Mouse (Mus musculus) hindbrain, embryonic 14.5 days (tissue): ENCODE measurements around the gene Gm4353. TPM values are rescaled to one million over a fixed set of nuclear protein-coding genes. Genes with fewer than 3 reads are reported as not detected.

Experiments
- ATAC-seq: fragments of 200-750 bp; cut with Nextera tagmentation; 2 replicates; pipeline ENCODE4 v1.8.0; 2017; ENCODE audit warnings: moderate number of reproducible peaks, mild to moderate bottlenecking, moderate TSS enrichment, moderate library complexity; ENCODE audit not compliant: low FRiP score
- DNase-seq: peaks from one replicate; pipeline ENCODE4 v3.0.0-alpha.2; 2015; ENCODE audit warnings: low spot score
- H3K27ac ChIP-seq: fragments of 300-500 bp; sonication (generic); 2 replicates; pipeline ENCODE4 v1.5.1; 2014; ENCODE audit warnings: mild to moderate bottlenecking, moderate library complexity
- H3K27me3 ChIP-seq: fragments of 300-500 bp; sonication (generic); 2 replicates; pipeline ENCODE4 v1.6.1; 2014; ENCODE audit warnings: mild to moderate bottlenecking, low read length, mixed read lengths; ENCODE audit not compliant: control insufficient read depth, insufficient read depth
- H3K36me3 ChIP-seq: fragments of 300-500 bp; sonication (generic); replicated peaks from 2 replicates; pipeline ENCODE4 v1.6.1; 2014; ENCODE audit not compliant: control insufficient read depth, insufficient read depth
- H3K4me1 ChIP-seq: fragments of 300-500 bp; sonication (generic); replicated peaks from 2 replicates; pipeline ENCODE4 v1.6.1; 2014; ENCODE audit warnings: antibody characterized with exemption, low read length, mixed read lengths; ENCODE audit not compliant: control insufficient read depth, insufficient read depth
- H3K4me2 ChIP-seq: fragments of 300-500 bp; sonication (generic); replicated peaks from 2 replicates; pipeline ENCODE4 v1.6.1; 2014; ENCODE audit warnings: mild to moderate bottlenecking, moderate library complexity
- H3K4me3 ChIP-seq: fragments of 300-500 bp; sonication (generic); replicated peaks from 2 replicates; pipeline ENCODE4 v1.5.1; 2014; ENCODE audit warnings: mild to moderate bottlenecking, low read length
- H3K9ac ChIP-seq: fragments of 300-500 bp; sonication (generic); 2 replicates; pipeline ENCODE4 v1.6.1; 2014
- H3K9me3 ChIP-seq: fragments of 300-500 bp; sonication (generic); 2 replicates; pipeline ENCODE4 v1.6.1; 2016; ENCODE audit warnings: low read length; ENCODE audit not compliant: control insufficient read depth
- WGBS: fragments of 180-500 bp; shearing (Covaris S2); extraction: QIAGEN DNeasy Blood & Tissue Kit; methylation state at CpG from one replicate; pipeline ENCODE4 v1.1.7; 2014; 5-methylcytosine and 5-hydroxymethylcytosine counted together
- polyA plus RNA-seq: library from polyadenylated mRNA; unstranded; fragments of >200 nt; fragmentation: Nextera tagmentation; extraction: Ambion mirVana; gene quantifications from 2 replicates; pipeline ENCODE4 v1.2.1, GENCODE M21; 2014

Gm4353 gene
- polyA plus RNA-seq, 1 experiment from 2014 or later = 0.40 TPM

DNA sequence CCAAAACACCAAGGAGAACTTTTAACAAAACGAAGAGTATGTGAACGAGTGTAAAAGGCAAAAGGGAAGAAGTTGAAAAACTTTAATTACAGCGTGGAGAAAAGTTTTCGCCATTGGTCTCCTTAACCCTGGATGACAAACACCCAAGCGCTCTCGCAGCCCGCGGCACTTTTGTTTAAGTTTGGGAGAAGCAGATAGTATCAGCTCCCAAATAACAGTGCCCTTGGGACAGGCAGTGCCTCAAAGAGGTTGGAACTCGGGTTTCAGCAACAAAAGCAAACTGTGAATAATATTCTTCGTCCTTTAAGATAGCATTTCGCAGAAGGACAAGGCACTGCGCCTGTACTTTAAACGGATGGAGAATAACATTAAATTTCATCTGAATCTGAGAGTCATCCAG, 46.4 kb downstream of the Gm4353 start:
- ATAC-seq (no peak), DNase-seq (no peak)
- Histone ChIP-seq H3K36me3 (no peaks in the 10 kb centered on the region), H3K9ac (0 out of 2 replicates have a peak overlapping the region, but pooled peaks have one; percentile 7), H3K4me2 (peak overlapping the region; percentile 97), H3K4me3 (peak overlapping the region; percentile 34; the same call in 1 of the 2 replicates), H3K4me1 (peaks cover 33% of the 10 kb centered on the region; the same call in 1 of the 2 replicates), H3K9me3 (no peaks in the 10 kb centered on the region), H3K27me3 (peaks cover 78% of the 10 kb centered on the region), H3K27ac (no peak overlapping the region)
- 1% methylated on average over 13 of the region's 13 CpGs for WGBS

DNA sequence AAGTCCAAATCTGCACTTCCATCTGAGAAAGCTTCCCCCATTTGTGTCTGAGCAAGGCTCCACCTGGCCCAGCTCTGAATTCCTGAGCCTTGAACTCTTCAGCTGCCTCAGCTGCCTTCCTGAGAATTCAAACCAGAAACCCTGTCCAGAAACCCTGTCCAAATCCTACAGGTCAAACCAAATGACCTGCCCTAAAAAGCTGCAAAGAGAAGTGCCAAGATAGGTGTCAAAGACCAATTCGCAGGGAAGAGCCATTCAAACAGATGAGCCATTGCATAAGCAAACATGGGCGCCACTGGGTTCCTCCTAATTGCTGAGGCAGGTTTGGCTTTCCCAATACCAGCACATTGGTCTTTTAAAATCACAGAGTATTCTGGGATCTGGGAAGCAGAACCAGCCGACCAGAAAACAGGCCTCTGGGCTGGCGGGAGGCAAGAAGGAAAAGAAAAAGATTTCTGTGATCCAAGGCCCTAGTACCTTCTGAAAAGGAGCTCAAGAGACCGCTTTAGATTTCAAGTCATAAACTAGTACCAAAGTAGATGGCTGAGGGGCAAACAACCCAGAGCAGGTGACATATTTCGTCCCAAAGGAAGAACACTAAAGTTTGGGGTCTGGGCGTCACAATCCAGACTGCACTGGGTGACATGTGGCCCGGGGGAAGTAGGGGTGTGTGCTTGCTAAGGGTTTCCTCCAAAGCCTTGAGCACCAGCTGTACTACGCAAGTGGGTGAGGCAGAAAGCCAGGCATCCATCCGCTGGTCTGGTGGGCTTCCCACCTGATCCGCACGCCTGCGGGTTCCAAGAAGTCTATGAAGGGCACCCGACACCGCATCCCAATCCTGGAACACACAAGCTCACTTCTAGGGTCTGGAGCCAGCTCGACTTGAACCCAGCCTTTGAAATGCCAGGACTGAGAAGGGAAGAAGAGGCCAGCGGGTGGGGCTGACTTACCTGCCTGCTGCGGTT, 47.6 kb downstream of the Gm4353 start:
- peaks cover 84% of the 10 kb centered on the region for H3K27me3 ChIP-seq
- H3K9me3 ChIP-seq = no peaks in the 10 kb centered on the region
- 23% methylated on average over 18 of the region's 18 CpGs for WGBS
- no peaks in the 10 kb centered on the region for H3K36me3 ChIP-seq
- peaks cover 39% of the 10 kb centered on the region; the same call in 1 of the 2 replicates for H3K4me1 ChIP-seq
- DNase-seq (no peak), ATAC-seq (no peak)
- no peak overlapping the region for H3K4me3 ChIP-seq
- peak overlapping the region; percentile 19 for H3K4me2 ChIP-seq
- no peak overlapping the region; the same call in 1 of the 2 replicates for H3K27ac ChIP-seq
- no peak overlapping the region for H3K9ac ChIP-seq

DNA sequence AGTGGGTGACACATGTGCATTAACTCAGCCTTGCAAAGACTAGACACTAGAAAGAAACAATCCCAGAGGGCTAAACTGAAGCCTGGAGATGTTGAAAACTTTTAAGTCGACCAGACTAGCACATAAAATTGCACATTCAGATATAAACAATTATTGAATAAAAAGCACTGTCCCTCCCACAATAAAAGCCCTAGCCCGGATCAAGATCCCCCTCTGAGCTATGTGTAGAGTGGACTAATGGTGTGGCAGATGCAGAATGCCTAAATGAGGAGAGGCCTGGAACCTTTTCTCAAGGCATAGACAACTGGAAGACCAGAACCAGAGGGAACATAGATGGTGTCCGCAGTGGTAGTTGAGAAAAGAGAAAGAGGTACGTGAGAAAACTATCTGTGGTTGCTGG, 48.9 kb downstream of the Gm4353 start:
- Histone ChIP-seq H3K9me3 (no peaks in the 10 kb centered on the region), H3K27me3 (peaks cover 75% of the 10 kb centered on the region), H3K27ac (no peak overlapping the region), H3K4me1 (peaks cover 47% of the 10 kb centered on the region; the same call in 1 of the 2 replicates), H3K4me3 (no peak overlapping the region), H3K4me2 (0 out of 2 replicates have a peak overlapping the region, but pooled peaks have one; percentile 1), H3K9ac (no peak overlapping the region), H3K36me3 (no peaks in the 10 kb centered on the region)
- no peak for ATAC-seq
- DNase-seq = no peak
- 47% methylated on average over 4 of the region's 4 CpGs for WGBS

DNA sequence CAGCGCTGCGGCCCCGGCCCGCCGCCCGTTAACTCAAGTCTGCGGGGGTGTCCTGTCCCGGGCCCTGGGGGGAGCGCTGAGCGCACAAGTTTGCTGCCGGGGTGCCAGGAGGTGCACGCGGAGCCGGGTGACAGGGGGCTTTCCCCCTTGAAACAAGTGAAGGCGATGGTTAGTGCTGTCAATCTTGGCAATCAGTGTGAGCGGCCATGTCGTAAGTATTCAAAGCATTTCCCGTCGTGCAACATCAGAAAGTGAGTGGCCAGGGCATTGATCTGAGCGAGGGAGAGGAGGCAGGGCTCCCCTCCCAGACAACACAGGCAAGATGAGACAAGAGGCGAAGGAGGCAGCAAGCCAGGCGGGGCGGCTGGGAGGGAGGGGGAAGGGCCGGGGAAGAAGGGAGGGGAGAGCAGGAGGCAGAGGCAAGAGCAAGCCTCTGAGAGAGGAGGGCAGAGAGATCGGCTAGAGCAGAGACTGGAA, 50.1 kb downstream of the Gm4353 start:
- H3K4me1 ChIP-seq = peaks cover 41% of the 10 kb centered on the region; the same call in 1 of the 2 replicates
- no peaks in the 10 kb centered on the region for H3K9me3 ChIP-seq
- H3K4me2 ChIP-seq = peak overlapping the region; percentile 95
- H3K9ac ChIP-seq = peak overlapping the region; percentile 61
- under 1% methylated on average over 25 of the region's 25 CpGs for WGBS
- ATAC-seq (peak; percentile 59; the same call in 1 of the 2 replicates), DNase-seq (no peak)
- H3K27ac ChIP-seq = peak overlapping the region; percentile 68
- H3K27me3 ChIP-seq = peaks cover 81% of the 10 kb centered on the region
- H3K36me3 ChIP-seq = no peaks in the 10 kb centered on the region
- H3K4me3 ChIP-seq = peak overlapping the region; percentile 48

DNA sequence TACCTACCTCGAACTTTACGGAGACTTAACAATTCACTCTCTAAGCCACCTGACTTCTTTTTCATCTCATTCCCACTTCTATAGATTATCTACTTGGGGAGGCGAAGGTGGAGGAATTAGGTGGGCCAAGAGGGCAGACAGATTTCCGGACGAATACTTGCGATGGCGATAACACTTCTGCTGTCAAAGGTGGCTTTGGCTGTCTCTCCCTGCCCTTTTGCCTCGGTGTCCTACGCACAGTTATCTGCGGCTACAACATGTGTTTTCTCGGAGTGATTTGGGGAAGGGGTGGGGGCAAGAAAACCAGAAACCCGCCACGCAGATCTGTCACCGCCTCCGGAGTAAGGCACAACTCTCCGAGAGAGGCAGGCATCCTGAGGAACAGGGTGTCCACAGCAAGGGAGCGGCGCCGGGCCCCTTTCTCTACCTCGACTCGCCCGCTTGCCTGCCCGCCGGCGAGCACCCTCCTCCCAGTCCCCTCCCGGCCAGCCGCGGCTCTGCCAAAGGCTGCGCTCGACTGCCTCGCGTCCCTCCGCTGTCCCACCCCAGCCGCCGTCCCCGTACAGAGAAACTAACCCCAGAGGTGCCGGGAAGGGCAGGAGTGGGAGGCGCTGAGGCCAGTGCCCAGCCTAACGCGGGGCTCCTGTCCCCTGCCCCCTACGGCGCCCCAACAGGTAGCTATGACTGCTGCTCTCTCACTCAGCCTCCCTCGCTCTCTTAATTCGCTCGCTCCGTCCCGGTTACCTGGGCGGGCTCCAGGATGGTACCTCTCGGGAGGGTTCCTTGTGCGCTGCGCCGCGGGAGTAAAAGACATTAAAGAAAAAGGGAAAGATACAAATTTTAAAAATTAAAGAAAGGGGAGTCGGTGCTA, 50.8 kb downstream of the Gm4353 start:
- Histone ChIP-seq H3K9ac (peak overlapping the region; percentile 61), H3K27me3 (peaks cover 76% of the 10 kb centered on the region), H3K4me2 (peak overlapping the region; percentile 95), H3K9me3 (no peaks in the 10 kb centered on the region), H3K4me3 (peak overlapping the region; percentile 48), H3K27ac (peak overlapping the region; percentile 68), H3K36me3 (no peaks in the 10 kb centered on the region), H3K4me1 (peaks cover 34% of the 10 kb centered on the region; the same call in 1 of the 2 replicates)
- WGBS = under 1% methylated on average over 46 of the region's 54 CpGs
- DNase-seq (no peak), ATAC-seq (peak; percentile 66)

Other genes with a start within 250 kb of the Gm4353 start
- gene Sox6, start 45.8 kb downstream of the Gm4353 start, polyA plus RNA-seq = 29.7 and 32.7 TPM in 2 replicates
- gene 1110004F10Rik, start 45.2 kb downstream of the Gm4353 start, polyA plus RNA-seq = 316 and 322 TPM in 2 replicates
- gene Plekha7, start 223.7 kb upstream of the Gm4353 start, polyA plus RNA-seq = 5.6 and 7.3 TPM in 2 replicates
- 499 and 625 TPM in 2 replicates for gene Rps13, start 249.6 kb upstream of the Gm4353 start, polyA plus RNA-seq